Mouse (Mus musculus): ENCODE measurements around the gene Eloa. TPM values are rescaled to one million over a fixed set of nuclear protein-coding genes. Genes with fewer than 3 reads are reported as not detected.
A peak's percentile ranks its signal among the peaks of the same experiment; 100 is the strongest.
"Not testable (repeated sequence)": the region's sequence is repeated elsewhere in the genome, so short reads cannot be mapped to it uniquely, and the experiment has no call there.

Gene Eloa
- 40.0 and 40.6 TPM in 2 replicates for polyA plus RNA-seq (2015; fragmentation: Nextera tagmentation; extraction: Ambion mirVana)

GRCm38 (mm10) chr4:136021549-136022047, at the start of gene Eloa:
Gene Eloa (minus strand): TSS chr4:136021763.
- Histone ChIP-seq H3K27me3 (no peaks in the 10 kb centered on the region), H3K27ac (peak within 1 kb of the TSS; percentile 89), H3K9ac (peak within 1 kb of the TSS; percentile 98), H3K4me1 (peaks cover 16% of the 10 kb centered on the region), H3K4me3 (replicated peaks) (peak within 1 kb of the TSS; percentile 99), H3K4me2 (peak within 1 kb of the TSS; percentile 88), H3K9me3 (replicated peaks) (no peaks in the 10 kb centered on the region), H3K36me3 (0 out of 2 replicates have a peak, but pooled peaks cover under 1% of the 10 kb centered on the region)
- under 1% methylated on average over 48 of the region's 48 CpGs for WGBS
- ATAC-seq (replicated peaks; ENCODE audit: low FRiP score) = peak; percentile 99

GRCm38 (mm10) chr4:136071178-136071714, 49.7 kb upstream of the Eloa start:
- Histone ChIP-seq H3K9ac (peak overlapping the region; percentile 25; the same call in 1 of the 2 replicates), H3K27ac (peak overlapping the region; percentile 48), H3K4me3 (replicated peaks) (peak overlapping the region; percentile 13; the same call in 1 of the 2 replicates), H3K4me2 (peak overlapping the region; percentile 52), H3K27me3 (no peaks in the 10 kb centered on the region), H3K4me1 (peaks cover 21% of the 10 kb centered on the region), H3K9me3 (replicated peaks) (no peaks in the 10 kb centered on the region), H3K36me3 (no peaks in the 10 kb centered on the region)
- 5% methylated on average over 15 of the region's 15 CpGs for WGBS
- ATAC-seq (replicated peaks; ENCODE audit: low FRiP score) = peak; percentile 70

- Histone ChIP-seq H3K9ac (0 out of 2 replicates have a peak overlapping the region, but pooled peaks have one; percentile 25), H3K27ac (peak overlapping the region; percentile 48), H3K4me2 (peak overlapping the region; percentile 52), H3K4me3 (replicated peaks) (no peak overlapping the region), H3K36me3 (no peaks in the 10 kb centered on the region), H3K4me1 (peaks cover 21% of the 10 kb centered on the region), H3K27me3 (no peaks in the 10 kb centered on the region), H3K9me3 (replicated peaks) (no peaks in the 10 kb centered on the region)
- WGBS = 62% methylated on average over 6 of the region's 6 CpGs
- ATAC-seq (replicated peaks; ENCODE audit: low FRiP score) = peak; percentile 10; the same call in 1 of the 2 replicates
Measured at GRCm38 (mm10) chr4:136070592-136070991, 49.0 kb upstream of the Eloa start.

GRCm38 (mm10) chr4:136069954-136070353, 48.4 kb upstream of the Eloa start:
- H3K27me3 ChIP-seq = no peaks in the 10 kb centered on the region
- no peak overlapping the region for H3K4me3 ChIP-seq (replicated peaks)
- H3K9ac ChIP-seq = peak overlapping the region; percentile 34
- ATAC-seq (replicated peaks; ENCODE audit: low FRiP score) = peak; percentile 61
- H3K9me3 ChIP-seq (replicated peaks) = no peaks in the 10 kb centered on the region
- H3K4me1 ChIP-seq = peaks cover 21% of the 10 kb centered on the region
- H3K27ac ChIP-seq = peak overlapping the region; percentile 82
- H3K4me2 ChIP-seq = peak overlapping the region; percentile 21; the same call in 1 of the 2 replicates
- H3K36me3 ChIP-seq = no peaks in the 10 kb centered on the region
- 2% methylated on average over 18 of the region's 18 CpGs for WGBS

GRCm38 (mm10) chr4:136069313-136069712, 47.8 kb upstream of the Eloa start:
- H3K9ac ChIP-seq = no peak overlapping the region
- ATAC-seq (replicated peaks; ENCODE audit: low FRiP score) = no peak
- WGBS = 68% methylated on average over 4 of the region's 4 CpGs
- peaks cover 21% of the 10 kb centered on the region for H3K4me1 ChIP-seq
- no peak overlapping the region for H3K4me2 ChIP-seq
- no peaks in the 10 kb centered on the region for H3K9me3 ChIP-seq (replicated peaks)
- no peak overlapping the region for H3K27ac ChIP-seq
- H3K27me3 ChIP-seq = no peaks in the 10 kb centered on the region
- no peak overlapping the region for H3K4me3 ChIP-seq (replicated peaks)
- no peaks in the 10 kb centered on the region for H3K36me3 ChIP-seq

- H3K27ac ChIP-seq = no peak overlapping the region
- no peaks in the 10 kb centered on the region for H3K9me3 ChIP-seq (replicated peaks)
- H3K4me1 ChIP-seq = no peaks in the 10 kb centered on the region
- 93% methylated on average over 4 of the region's 4 CpGs for WGBS
- H3K4me2 ChIP-seq = no peak overlapping the region
- no peaks in the 10 kb centered on the region for H3K36me3 ChIP-seq
- H3K4me3 ChIP-seq (replicated peaks) = no peak overlapping the region
- no peaks in the 10 kb centered on the region for H3K27me3 ChIP-seq
- ATAC-seq (replicated peaks; ENCODE audit: low FRiP score) = no peak
- H3K9ac ChIP-seq = no peak overlapping the region
Measured at GRCm38 (mm10) chr4:136063143-136063542, 41.6 kb upstream of the Eloa start.

- H3K4me2 ChIP-seq; ATAC-seq (replicated peaks; ENCODE audit: low FRiP score); H3K4me3 ChIP-seq (replicated peaks); H3K9me3 ChIP-seq (replicated peaks); H3K27me3 ChIP-seq; H3K9ac ChIP-seq; H3K27ac ChIP-seq; H3K4me1 ChIP-seq; H3K36me3 ChIP-seq: not testable (repeated sequence)
- WGBS = 68% methylated on average over 9 of the region's 9 CpGs
Measured at GRCm38 (mm10) chr4:136059800-136060488, 38.4 kb upstream of the Eloa start.

GRCm38 (mm10) chr4:136057916-136058315, 36.4 kb upstream of the Eloa start:
- Histone ChIP-seq H3K4me3 (replicated peaks) (no peak overlapping the region), H3K9me3 (replicated peaks) (no peaks in the 10 kb centered on the region), H3K4me1 (0 out of 2 replicates have a peak, but pooled peaks cover 3% of the 10 kb centered on the region), H3K9ac (no peak overlapping the region), H3K27ac (no peak overlapping the region), H3K36me3 (no peaks in the 10 kb centered on the region), H3K27me3 (no peaks in the 10 kb centered on the region), H3K4me2 (no peak overlapping the region)
- ATAC-seq (replicated peaks; ENCODE audit: low FRiP score) = no peak
- WGBS = 82% methylated on average over 5 of the region's 5 CpGs

- Histone ChIP-seq H3K4me1 (peaks cover 16% of the 10 kb centered on the region), H3K4me2 (no peak overlapping the region), H3K27ac (no peak overlapping the region), H3K27me3 (no peaks in the 10 kb centered on the region), H3K9ac (no peak overlapping the region), H3K4me3 (replicated peaks) (no peak overlapping the region), H3K36me3 (peaks cover 13% of the 10 kb centered on the region), H3K9me3 (replicated peaks) (no peaks in the 10 kb centered on the region)
- no peak for ATAC-seq (replicated peaks; ENCODE audit: low FRiP score)
- 44% methylated on average over 1 of the region's 1 CpGs for WGBS
Measured at GRCm38 (mm10) chr4:136056030-136056429, 34.5 kb upstream of the Eloa start.

- H3K4me2 ChIP-seq = no peak overlapping the region
- no peaks in the 10 kb centered on the region for H3K27me3 ChIP-seq
- 80% methylated on average over 5 of the region's 5 CpGs for WGBS
- H3K9ac ChIP-seq = no peak overlapping the region
- peaks cover 34% of the 10 kb centered on the region for H3K36me3 ChIP-seq
- ATAC-seq (replicated peaks; ENCODE audit: low FRiP score) = no peak
- H3K4me3 ChIP-seq (replicated peaks) = no peak overlapping the region
- H3K27ac ChIP-seq = no peak overlapping the region
- peaks cover 27% of the 10 kb centered on the region for H3K4me1 ChIP-seq
- no peaks in the 10 kb centered on the region for H3K9me3 ChIP-seq (replicated peaks)
Measured at GRCm38 (mm10) chr4:136053843-136054242, 32.3 kb upstream of the Eloa start.

- Histone ChIP-seq H3K9ac (peak within 1 kb of the TSS; percentile 99), H3K9me3 (replicated peaks) (no peaks in the 10 kb centered on the region), H3K4me2 (peak within 1 kb of the TSS; percentile 80), H3K36me3 (peaks cover 41% of the 10 kb centered on the region), H3K4me1 (peaks cover 30% of the 10 kb centered on the region), H3K27me3 (no peaks in the 10 kb centered on the region), H3K4me3 (replicated peaks) (peak within 1 kb of the TSS; percentile 98), H3K27ac (peak within 1 kb of the TSS; percentile 87)
- peak; percentile 97 for ATAC-seq (replicated peaks; ENCODE audit: low FRiP score)
- under 1% methylated on average over 21 of the region's 21 CpGs for WGBS
Measured at GRCm38 (mm10) chr4:136053247-136053596, 31.7 kb upstream of the Eloa start, which contains the start of gene Rpl11. Gene Rpl11 (minus strand): TSS chr4:136053428.

GRCm38 (mm10) chr4:136052534-136053246, 31.1 kb upstream of the Eloa start:
- ATAC-seq (replicated peaks; ENCODE audit: low FRiP score) = peak; percentile 76
- Histone ChIP-seq H3K27ac (peak overlapping the region; percentile 87), H3K27me3 (no peaks in the 10 kb centered on the region), H3K4me1 (peaks cover 32% of the 10 kb centered on the region), H3K9me3 (replicated peaks) (no peaks in the 10 kb centered on the region), H3K36me3 (peaks cover 46% of the 10 kb centered on the region), H3K9ac (peak overlapping the region; percentile 99), H3K4me3 (replicated peaks) (peak overlapping the region; percentile 98), H3K4me2 (peak overlapping the region; percentile 80)
- under 1% methylated on average over 50 of the region's 50 CpGs for WGBS

Data from kidney, embryonic 15.5 days (tissue).